Mouse (Mus musculus) liver, embryonic 14.5 days (tissue): Measurements from ENCODE around the gene Rpl29. TPM values are rescaled to one million over a fixed set of nuclear protein-coding genes. Genes with fewer than 3 reads are reported as not detected.

Experiments used
- ATAC-seq: fragments of 200-750 bp; cut with Nextera tagmentation; 2 replicates; pipeline ENCODE4 v1.8.0; 2017; ENCODE audit warnings: moderate number of reproducible peaks, mild to moderate bottlenecking, moderate library complexity; ENCODE audit not compliant: insufficient read depth
- DNase-seq, 3 experiments: peaks; one replicate each; pipeline ENCODE4 v3.0.0-alpha.2; 2012 to 2013; ENCODE audit warnings: low read depth in 3 of 3, low spot score in 3 of 3
- H3K27ac ChIP-seq: fragments of 300-500 bp; sonication (generic); 2 replicates; pipeline ENCODE4 v1.5.1; 2014; ENCODE audit warnings: moderate library complexity, mild to moderate bottlenecking, control low read depth, inconsistent platforms
- H3K27me3 ChIP-seq: fragments of 300-500 bp; sonication (generic); 2 replicates; pipeline ENCODE4 v1.6.1; 2014; ENCODE audit warnings: mild to moderate bottlenecking, low read length, moderate library complexity; ENCODE audit not compliant: control insufficient read depth, insufficient read depth
- H3K36me3 ChIP-seq: fragments of 300-500 bp; sonication (generic); replicated peaks from 2 replicates; pipeline ENCODE4 v1.6.1; 2014; ENCODE audit warnings: low read depth; ENCODE audit not compliant: control insufficient read depth, insufficient read depth
- H3K4me1 ChIP-seq, 2 experiments: fragments of 200-500 bp in 1 of 2; fragments of 300-500 bp in 1 of 2; sonication (generic) in 1 of 2; replicated peaks; 2 replicates each; pipeline ENCODE4 v1.6.1; 2012 to 2014; ENCODE audit warnings: antibody characterized with exemption in 1 of 2, inconsistent platforms in 1 of 2, low read length in 1 of 2; ENCODE audit not compliant: control insufficient read depth in 2 of 2, insufficient read depth in 2 of 2
- H3K4me2 ChIP-seq: fragments of 300-500 bp; sonication (generic); 2 replicates; pipeline ENCODE4 v1.6.1; 2014; ENCODE audit warnings: low read depth, mild to moderate bottlenecking, control low read depth, moderate library complexity
- H3K4me3 ChIP-seq, 2 experiments: fragments of 200-500 bp in 1 of 2; fragments of 300-500 bp in 1 of 2; sonication (generic) in 1 of 2; 2 replicates each; pipeline ENCODE4 v1.5.1; 2012 to 2014; ENCODE audit warnings: low read depth in 2 of 2, low read length in 2 of 2, mild to moderate bottlenecking in 2 of 2, control low read depth in 1 of 2, inconsistent platforms in 1 of 2, moderate library complexity in 1 of 2; ENCODE audit not compliant: insufficient read depth in 1 of 2
- H3K9ac ChIP-seq: fragments of 300-500 bp; sonication (generic); replicated peaks from 2 replicates; pipeline ENCODE4 v1.6.1; 2014; ENCODE audit warnings: mild to moderate bottlenecking, control low read depth, moderate library complexity
- H3K9me3 ChIP-seq: fragments of 300-500 bp; sonication (generic); 2 replicates; pipeline ENCODE4 v1.6.1; 2016; ENCODE audit warnings: low read length, mixed read lengths; ENCODE audit not compliant: control insufficient read depth
- CTCF ChIP-seq: IDR thresholded peaks from 2 replicates; pipeline ENCODE4 v1.5.1; 2016; ENCODE audit warnings: antibody characterized with exemption, low read depth, control low read depth
- EP300 ChIP-seq: IDR thresholded peaks from 2 replicates; pipeline ENCODE4 v1.6.1; 2016; ENCODE audit warnings: antibody characterized with exemption, low read depth
- WGBS: fragments of 180-500 bp; shearing (Covaris S2); extraction: QIAGEN DNeasy Blood & Tissue Kit; methylation state at CpG from one replicate; pipeline ENCODE4 v1.1.7; 2014; ENCODE audit not compliant: insufficient replicate concordance; 5-methylcytosine and 5-hydroxymethylcytosine counted together
- polyA plus RNA-seq, 2 experiments: library from polyadenylated mRNA; depleted of rRNA in 1 of 2; stranded (reverse) in 1 of 2; unstranded in 1 of 2; fragments of >200 nt; fragmentation: Nextera tagmentation in 1 of 2; extraction: Ambion mirVana in 1 of 2; gene quantifications; 2 replicates each; pipeline versions ENCODE4 v1.2.1 to v1.2.3; 2012 to 2014

Gene Rpl29
- polyA plus RNA-seq, 2 experiments: 720 to 743 TPM

DNA sequence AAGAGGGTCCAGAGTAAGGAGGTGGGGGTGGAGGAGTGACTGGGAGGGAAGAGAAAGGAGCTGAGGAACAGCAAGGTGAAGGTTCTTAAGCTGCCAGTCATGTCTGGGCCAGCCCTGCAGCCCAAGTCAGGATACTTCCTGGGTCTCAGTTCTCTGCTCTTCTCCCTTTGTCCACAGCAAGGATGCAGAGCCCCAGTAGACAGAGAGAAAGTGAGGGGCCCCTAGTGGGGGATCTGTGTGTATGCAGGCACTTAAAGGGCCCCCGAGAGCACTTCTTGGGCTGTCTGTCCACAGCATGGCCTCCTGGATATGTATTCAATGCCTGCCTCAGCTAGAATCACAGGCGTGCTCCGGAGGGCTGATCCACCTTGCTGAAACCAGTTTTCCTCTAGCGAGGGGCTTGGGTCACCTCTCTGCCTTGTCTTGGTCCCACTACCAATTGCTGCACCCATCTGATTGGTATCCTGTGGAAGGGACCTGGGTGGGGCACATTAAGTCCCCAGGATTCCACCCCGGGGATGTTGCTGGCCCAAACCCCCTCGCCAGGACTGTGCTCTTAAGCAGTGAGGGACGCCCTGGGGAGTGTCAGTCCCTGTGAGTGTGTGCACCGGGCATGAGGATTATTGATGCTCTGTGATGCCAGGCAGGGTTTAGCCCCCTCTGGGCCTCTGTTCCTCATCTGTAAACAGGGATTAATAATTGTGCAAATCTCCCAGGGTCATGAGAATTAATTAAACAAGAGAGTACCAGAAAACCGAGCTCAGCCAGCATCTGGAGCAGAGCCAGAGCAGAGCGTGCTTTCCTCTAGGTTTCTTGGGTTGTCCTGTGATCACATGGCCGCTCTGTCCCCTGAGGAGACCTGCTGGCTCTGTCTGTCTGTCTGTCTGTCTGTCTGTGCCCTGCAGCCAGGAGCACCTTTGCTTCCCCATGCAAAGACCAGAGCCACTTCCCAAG lies 34.3 kb upstream of the Rpl29 start:
- Histone ChIP-seq H3K36me3 (no peaks in the 10 kb centered on the region), H3K4me2 (no peak overlapping the region), H3K27me3 (no peaks in the 10 kb centered on the region), H3K9ac (no peak overlapping the region), H3K4me3 (no peak overlapping the region), H3K9me3 (no peaks in the 10 kb centered on the region), H3K4me1 (peaks cover 21 to 35% of the 10 kb centered on the region in 2 experiments), H3K27ac (no peak overlapping the region)
- ATAC-seq: no peak
- 64% methylated on average over 11 of the region's 11 CpGs for WGBS
- DNase-seq: no peak
- TF ChIP-seq CTCF: peak; percentile 39
- TF ChIP-seq EP300: no peak

DNA sequence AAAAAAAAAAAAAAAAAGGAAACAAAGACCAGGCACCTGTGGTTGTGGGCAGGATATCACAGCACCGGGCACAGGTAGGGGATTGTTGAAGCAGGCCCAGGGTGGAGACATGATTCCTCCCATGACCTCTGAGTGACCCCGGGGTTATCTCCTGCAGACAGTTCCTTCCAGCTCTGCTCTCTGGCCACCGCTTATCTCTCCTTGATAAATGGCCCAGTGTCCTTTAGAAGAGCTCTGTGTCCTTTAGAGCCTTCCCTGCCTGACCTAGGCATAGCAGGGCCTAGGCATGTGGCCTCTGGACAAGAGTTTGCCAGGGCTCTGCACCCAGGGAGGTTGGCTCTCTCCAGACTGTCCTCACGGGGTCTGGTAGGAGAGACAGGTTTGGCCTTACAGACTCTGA lies 31.5 kb upstream of the Rpl29 start:
- no peaks in the 10 kb centered on the region for H3K9me3 ChIP-seq
- ATAC-seq (peak; percentile 47), DNase-seq (peak in 2 of 3 experiments; percentile 14 to 54)
- H3K27ac ChIP-seq: peak overlapping the region; percentile 80
- peaks cover 34 to 53% of the 10 kb centered on the region in 2 experiments for H3K4me1 ChIP-seq
- 23% methylated on average over 4 of the region's 4 CpGs for WGBS
- H3K4me3 ChIP-seq: no peak overlapping the region
- TF ChIP-seq CTCF: no peak
- TF ChIP-seq EP300: peak; percentile 39
- H3K9ac ChIP-seq: peak overlapping the region; percentile 39
- H3K36me3 ChIP-seq: no peaks in the 10 kb centered on the region
- H3K4me2 ChIP-seq: peak overlapping the region; percentile 41
- no peaks in the 10 kb centered on the region for H3K27me3 ChIP-seq

DNA sequence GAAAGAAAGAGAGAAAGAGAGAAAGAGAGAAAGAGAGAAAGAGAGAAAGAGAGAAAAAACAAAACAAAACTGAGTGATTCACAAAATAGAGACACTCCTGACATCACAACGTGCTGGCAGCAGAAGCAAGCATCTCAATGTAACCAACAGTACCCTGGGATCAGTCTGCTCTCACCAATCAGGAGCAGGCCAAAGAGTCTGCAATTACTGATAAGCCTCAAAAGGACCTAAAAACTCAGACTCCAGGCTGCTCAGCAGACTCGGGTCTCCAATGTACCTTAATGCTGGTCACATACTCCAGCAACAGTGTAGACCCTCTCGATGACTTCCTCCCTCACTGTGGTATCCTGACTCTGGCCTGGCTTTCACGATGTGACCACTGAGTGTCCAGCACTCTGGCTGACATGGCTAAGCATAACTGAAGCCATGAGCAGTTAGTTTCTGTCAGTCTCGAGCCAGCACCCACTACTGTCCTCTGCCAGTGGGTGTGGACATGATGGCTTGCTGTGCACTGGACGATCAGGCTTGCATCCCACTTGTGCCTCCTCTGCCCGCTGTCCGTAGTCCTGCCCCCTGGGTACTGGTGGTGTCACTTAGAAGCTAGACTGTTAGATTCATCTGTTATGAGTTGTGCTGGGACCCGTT lies 30.5 kb upstream of the Rpl29 start:
- Histone ChIP-seq H3K36me3 (no peaks in the 10 kb centered on the region), H3K9me3 (no peaks in the 10 kb centered on the region), H3K4me1 (peaks cover 43 to 59% of the 10 kb centered on the region in 2 experiments), H3K27ac (peak overlapping the region; percentile 93), H3K4me3 (peak overlapping the region in 1 of 2 experiments; percentile 38; a peak in 2 of 4 replicates), H3K9ac (peak overlapping the region; percentile 48), H3K4me2 (peak overlapping the region; percentile 71), H3K27me3 (no peaks in the 10 kb centered on the region)
- DNase-seq (peak; percentile 71 to 81 (median 71)), ATAC-seq (peak; percentile 90)
- 31% methylated on average over 9 of the region's 9 CpGs for WGBS
- peak; percentile 83 for TF ChIP-seq EP300
- peak; percentile 32 for TF ChIP-seq CTCF

DNA sequence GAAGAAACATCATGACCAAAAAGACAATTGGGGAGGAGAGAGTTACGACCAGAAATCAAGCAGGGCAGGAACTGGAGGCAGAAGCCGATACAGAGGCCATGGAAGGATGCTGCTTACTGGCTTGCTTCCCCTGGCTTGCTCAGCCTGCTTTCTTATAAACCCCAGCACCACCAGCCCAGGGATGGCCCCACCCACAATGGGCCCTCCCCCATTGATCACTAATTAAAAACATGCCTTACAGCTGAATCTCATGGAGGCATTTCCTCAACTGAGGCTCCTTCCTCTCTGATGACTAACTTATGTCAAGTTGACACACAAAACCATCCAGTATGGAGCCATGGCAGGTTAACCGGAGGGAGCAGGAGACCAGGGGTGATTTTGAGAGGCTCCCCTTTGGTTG lies 29.4 kb upstream of the Rpl29 start:
- Histone ChIP-seq H3K27me3 (no peaks in the 10 kb centered on the region), H3K4me2 (no peak overlapping the region; the same call in 1 of the 2 replicates), H3K4me3 (no peak overlapping the region), H3K27ac (peak overlapping the region; percentile 93), H3K9ac (no peak overlapping the region; the same call in 1 of the 2 replicates), H3K36me3 (no peaks in the 10 kb centered on the region), H3K4me1 (peaks cover 43 to 58% of the 10 kb centered on the region in 2 experiments), H3K9me3 (no peaks in the 10 kb centered on the region)
- 81% methylated on average over 3 of the region's 3 CpGs for WGBS
- ATAC-seq (no peak), DNase-seq (no peak)
- TF ChIP-seq CTCF (no peak), EP300 (no peak)

DNA sequence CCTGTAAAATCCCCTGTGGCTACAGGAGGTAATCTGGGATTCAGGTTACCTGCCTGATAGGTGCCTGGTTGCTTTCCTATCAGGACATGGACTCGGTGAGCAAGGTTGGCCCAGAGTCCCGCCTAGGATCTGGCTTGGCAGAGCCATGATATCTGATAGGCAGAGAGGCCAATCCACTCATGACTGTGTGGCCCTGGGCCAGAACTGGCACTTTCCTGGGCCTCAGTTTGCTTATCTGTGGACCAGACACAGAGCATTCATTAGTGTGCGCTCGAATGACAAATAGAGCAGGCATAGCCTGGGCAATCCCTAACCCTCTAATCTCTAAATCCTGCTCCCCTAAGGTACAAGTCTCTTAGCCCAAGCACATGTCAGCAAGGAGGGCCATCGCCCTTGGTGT lies 27.1 kb upstream of the Rpl29 start:
- ATAC-seq: peak; percentile 34
- DNase-seq: peak in 1 of 3 experiments; percentile 50
- H3K4me2 ChIP-seq: peak overlapping the region; percentile 31
- H3K4me1 ChIP-seq: peaks cover 43 to 58% of the 10 kb centered on the region in 2 experiments
- no peaks in the 10 kb centered on the region for H3K27me3 ChIP-seq
- peak overlapping the region; percentile 31 for H3K9ac ChIP-seq
- WGBS: 27% methylated on average over 5 of the region's 5 CpGs
- 0 out of 2 replicates have a peak, but pooled peaks have one; percentile 34 for TF ChIP-seq EP300
- TF ChIP-seq CTCF: no peak
- H3K27ac ChIP-seq: peak overlapping the region; percentile 25
- no peaks in the 10 kb centered on the region for H3K9me3 ChIP-seq
- no peaks in the 10 kb centered on the region for H3K36me3 ChIP-seq
- H3K4me3 ChIP-seq: no peak overlapping the region
